Mouse (Mus musculus): Measurements from ENCODE around the gene Kdm6b. TPM values are rescaled to one million over a fixed set of nuclear protein-coding genes. Genes with fewer than 3 reads are reported as not detected.

The Kdm6b gene
- polyA plus RNA-seq, 1 experiment from 2014 or later, result 4.0 TPM

- Histone ChIP-seq H3K4me2 (no peak overlapping the region), H3K4me3 (replicated peaks) (no peak overlapping the region), H3K9ac (no peak overlapping the region), H3K4me1 (replicated peaks) (peaks cover 46% of the 10 kb centered on the region), H3K27me3 (no peaks in the 10 kb centered on the region), H3K36me3 (replicated peaks) (peaks cover 64% of the 10 kb centered on the region), H3K27ac (replicated peaks) (no peak overlapping the region), H3K9me3 (replicated peaks) (no peaks in the 10 kb centered on the region)
- WGBS (ENCODE audit: insufficient replicate concordance), result 80% methylated on average over 24 of the region's 24 CpGs
- no peak for ATAC-seq (ENCODE audit: insufficient read depth)
Observed at GRCm38 (mm10) chr11:69405397-69406200, 7.9 kb downstream of the Kdm6b start.

- no peak for ATAC-seq (ENCODE audit: insufficient read depth)
- 80% methylated on average over 24 of the region's 24 CpGs for WGBS (ENCODE audit: insufficient replicate concordance)
- peaks cover 72% of the 10 kb centered on the region for H3K36me3 ChIP-seq (replicated peaks)
- H3K4me1 ChIP-seq (replicated peaks), result peaks cover 38% of the 10 kb centered on the region
- H3K4me2 ChIP-seq, result no peak overlapping the region
- H3K27me3 ChIP-seq, result no peaks in the 10 kb centered on the region
- H3K27ac ChIP-seq (replicated peaks), result no peak overlapping the region
- no peak overlapping the region for H3K9ac ChIP-seq
- H3K4me3 ChIP-seq (replicated peaks), result no peak overlapping the region
- no peaks in the 10 kb centered on the region for H3K9me3 ChIP-seq (replicated peaks)
Observed at GRCm38 (mm10) chr11:69404595-69405396, 8.7 kb downstream of the Kdm6b start.

- 87% methylated on average over 38 of the region's 38 CpGs for WGBS (ENCODE audit: insufficient replicate concordance)
- Histone ChIP-seq H3K4me3 (replicated peaks) (no peak overlapping the region), H3K27me3 (no peaks in the 10 kb centered on the region), H3K27ac (replicated peaks) (no peak overlapping the region), H3K4me2 (no peak overlapping the region), H3K4me1 (replicated peaks) (peaks cover 29% of the 10 kb centered on the region), H3K36me3 (replicated peaks) (peaks cover 78% of the 10 kb centered on the region), H3K9me3 (replicated peaks) (no peaks in the 10 kb centered on the region), H3K9ac (no peak overlapping the region)
- ATAC-seq (ENCODE audit: insufficient read depth), result no peak
Observed at GRCm38 (mm10) chr11:69403691-69404594, 9.5 kb downstream of the Kdm6b start.

- Histone ChIP-seq H3K4me1 (replicated peaks) (peaks cover 26% of the 10 kb centered on the region), H3K4me2 (no peak overlapping the region), H3K27me3 (no peaks in the 10 kb centered on the region), H3K27ac (replicated peaks) (no peak overlapping the region), H3K4me3 (replicated peaks) (no peak overlapping the region), H3K9ac (no peak overlapping the region), H3K36me3 (replicated peaks) (peaks cover 66% of the 10 kb centered on the region), H3K9me3 (replicated peaks) (no peaks in the 10 kb centered on the region)
- WGBS (ENCODE audit: insufficient replicate concordance), result 78% methylated on average over 12 of the region's 12 CpGs
- no peak for ATAC-seq (ENCODE audit: insufficient read depth)
Observed at GRCm38 (mm10) chr11:69401987-69402386, 11.5 kb downstream of the Kdm6b start.

- Histone ChIP-seq H3K4me2 (peak overlapping the region; percentile 41), H3K4me3 (replicated peaks) (no peak overlapping the region), H3K9ac (no peak overlapping the region), H3K27me3 (no peaks in the 10 kb centered on the region), H3K27ac (replicated peaks) (no peak overlapping the region), H3K9me3 (replicated peaks) (no peaks in the 10 kb centered on the region), H3K4me1 (replicated peaks) (peaks cover 32% of the 10 kb centered on the region), H3K36me3 (replicated peaks) (peaks cover 59% of the 10 kb centered on the region)
- 33% methylated on average over 22 of the region's 22 CpGs for WGBS (ENCODE audit: insufficient replicate concordance)
- ATAC-seq (ENCODE audit: insufficient read depth), result peak; percentile 68
Observed at GRCm38 (mm10) chr11:69401210-69401637, 12.3 kb downstream of the Kdm6b start.

- Histone ChIP-seq H3K27ac (replicated peaks) (no peak overlapping the region), H3K9me3 (replicated peaks) (no peaks in the 10 kb centered on the region), H3K4me2 (no peak overlapping the region), H3K27me3 (no peaks in the 10 kb centered on the region), H3K4me1 (replicated peaks) (peaks cover 34% of the 10 kb centered on the region), H3K9ac (no peak overlapping the region), H3K36me3 (replicated peaks) (peaks cover 49% of the 10 kb centered on the region), H3K4me3 (replicated peaks) (no peak overlapping the region)
- WGBS (ENCODE audit: insufficient replicate concordance), result 83% methylated on average over 25 of the region's 25 CpGs
- ATAC-seq (ENCODE audit: insufficient read depth), result no peak
Observed at GRCm38 (mm10) chr11:69400083-69400850, 13.2 kb downstream of the Kdm6b start.

- Histone ChIP-seq H3K27me3 (no peaks in the 10 kb centered on the region), H3K4me1 (replicated peaks) (peaks cover 35% of the 10 kb centered on the region), H3K9me3 (replicated peaks) (no peaks in the 10 kb centered on the region), H3K4me3 (replicated peaks) (no peak overlapping the region), H3K4me2 (no peak overlapping the region), H3K27ac (replicated peaks) (no peak overlapping the region), H3K36me3 (replicated peaks) (peaks cover 41% of the 10 kb centered on the region), H3K9ac (no peak overlapping the region)
- 76% methylated on average over 66 of the region's 66 CpGs for WGBS (ENCODE audit: insufficient replicate concordance)
- ATAC-seq (ENCODE audit: insufficient read depth), result no peak
Observed at GRCm38 (mm10) chr11:69399201-69400082, 14.0 kb downstream of the Kdm6b start.

- Histone ChIP-seq H3K4me3 (replicated peaks) (peak overlapping the region; percentile 85; the same call in 1 of the 2 replicates), H3K36me3 (replicated peaks) (peaks cover 33% of the 10 kb centered on the region), H3K27ac (replicated peaks) (no peak overlapping the region), H3K4me1 (replicated peaks) (peaks cover 39% of the 10 kb centered on the region), H3K27me3 (no peaks in the 10 kb centered on the region), H3K9ac (no peak overlapping the region), H3K9me3 (replicated peaks) (no peaks in the 10 kb centered on the region), H3K4me2 (peak overlapping the region; percentile 96)
- no peak for ATAC-seq (ENCODE audit: insufficient read depth)
- WGBS (ENCODE audit: insufficient replicate concordance), result 64% methylated on average over 21 of the region's 21 CpGs
Observed at GRCm38 (mm10) chr11:69398486-69399200, 14.8 kb downstream of the Kdm6b start.

GRCm38 (mm10) chr11:69398059-69398458, 15.4 kb downstream of the Kdm6b start, which contains the start of gene Tmem88:
Gene Tmem88, minus strand, starts transcription at chr11:69398234.
- H3K27me3 ChIP-seq, result no peaks in the 10 kb centered on the region
- WGBS (ENCODE audit: insufficient replicate concordance), result 34% methylated on average over 16 of the region's 16 CpGs
- H3K36me3 ChIP-seq (replicated peaks), result peaks cover 28% of the 10 kb centered on the region
- peak within 1 kb of the TSS; percentile 32 for H3K9ac ChIP-seq
- H3K9me3 ChIP-seq (replicated peaks), result no peaks in the 10 kb centered on the region
- peaks cover 39% of the 10 kb centered on the region for H3K4me1 ChIP-seq (replicated peaks)
- H3K27ac ChIP-seq (replicated peaks), result 0 out of 2 replicates have a peak within 1 kb of the TSS, but pooled peaks have one; percentile 14
- H3K4me2 ChIP-seq, result peak within 1 kb of the TSS; percentile 96
- peak within 1 kb of the TSS; percentile 85 for H3K4me3 ChIP-seq (replicated peaks)
- ATAC-seq (ENCODE audit: insufficient read depth), result no peak

Measured in liver, embryonic 15.5 days (tissue).